Mouse (Mus musculus) midbrain, embryonic 14.5 days (tissue): ENCODE measurements around the gene Mtln. TPM values are rescaled to one million over a fixed set of nuclear protein-coding genes. Genes with fewer than 3 reads are reported as not detected.

Experiments
- ATAC-seq: fragments of 200-750 bp; cut with Nextera tagmentation; 2 replicates; pipeline ENCODE4 v1.8.0; 2017; ENCODE audit warnings: moderate number of reproducible peaks, moderate library complexity; ENCODE audit not compliant: low FRiP score, low TSS enrichment
- DNase-seq: peaks from one replicate; pipeline ENCODE4 v3.0.0-alpha.2; 2015
- H3K27ac ChIP-seq: fragments of 300-500 bp; sonication (generic); replicated peaks from 2 replicates; pipeline ENCODE4 v1.5.1; 2014; ENCODE audit warnings: mild to moderate bottlenecking, low read depth, low read length, moderate library complexity
- H3K27me3 ChIP-seq: fragments of 300-500 bp; sonication (generic); 2 replicates; pipeline ENCODE4 v1.6.1; 2014; ENCODE audit warnings: low read length, control low read depth, mixed read lengths; ENCODE audit not compliant: control insufficient read depth, insufficient read depth
- H3K36me3 ChIP-seq: fragments of 300-500 bp; sonication (generic); 2 replicates; pipeline ENCODE4 v1.6.1; 2014; ENCODE audit warnings: low read length, control low read depth; ENCODE audit not compliant: control insufficient read depth, insufficient read depth
- H3K4me1 ChIP-seq: fragments of 300-500 bp; sonication (generic); 2 replicates; pipeline ENCODE4 v1.6.1; 2014; ENCODE audit warnings: mild to moderate bottlenecking, antibody characterized with exemption, low read length, control low read depth; ENCODE audit not compliant: control insufficient read depth, insufficient read depth
- H3K4me2 ChIP-seq: fragments of 300-500 bp; sonication (generic); 2 replicates; pipeline ENCODE4 v1.6.1; 2014; ENCODE audit warnings: mild to moderate bottlenecking, low read length, moderate library complexity
- H3K4me3 ChIP-seq: fragments of 300-500 bp; sonication (generic); replicated peaks from 2 replicates; pipeline ENCODE4 v1.5.1; 2014; ENCODE audit warnings: low read depth, low read length
- H3K9ac ChIP-seq: fragments of 300-500 bp; sonication (generic); replicated peaks from 2 replicates; pipeline ENCODE4 v1.6.1; 2014; ENCODE audit warnings: mild to moderate bottlenecking, low read length, moderate library complexity
- H3K9me3 ChIP-seq: fragments of 300-500 bp; sonication (generic); 2 replicates; pipeline ENCODE4 v1.6.1; 2016; ENCODE audit warnings: low read length, control low read depth, mixed read lengths; ENCODE audit not compliant: control insufficient read depth
- WGBS: fragments of 180-500 bp; shearing (Covaris S2); extraction: QIAGEN DNeasy Blood & Tissue Kit; methylation state at CpG from one replicate; pipeline ENCODE4 v1.1.7; 2014; 5-methylcytosine and 5-hydroxymethylcytosine counted together
- polyA plus RNA-seq: library from polyadenylated mRNA; unstranded; fragments of >200 nt; fragmentation: Nextera tagmentation; extraction: Ambion mirVana; gene quantifications from 2 replicates; pipeline ENCODE4 v1.2.1, GENCODE M21; 2014

Gene Mtln
- polyA plus RNA-seq, 1 experiment from 2014 or later: 38.2 TPM

DNA sequence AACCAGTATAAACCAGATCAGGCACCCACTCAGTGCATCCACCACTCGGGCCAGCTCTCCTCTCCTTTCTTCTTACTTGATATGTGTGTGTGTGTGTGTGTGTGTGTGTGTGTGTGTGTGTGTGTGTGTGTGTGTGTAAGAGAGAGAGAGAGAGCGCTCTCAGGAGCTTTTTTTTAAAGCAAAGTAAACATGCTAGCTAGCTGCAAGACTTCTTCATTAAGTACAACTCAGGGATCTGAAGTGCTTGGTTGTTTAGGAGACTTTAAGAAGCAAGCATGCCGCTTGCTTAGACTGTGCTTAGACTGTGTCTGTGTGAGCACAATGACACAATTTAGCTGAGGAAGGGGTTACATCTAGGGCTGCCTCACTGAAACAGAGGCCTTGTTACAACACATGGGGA, 49.7 kb downstream of the Mtln start:
- H3K4me1 ChIP-seq: no peaks in the 10 kb centered on the region
- no peak overlapping the region for H3K9ac ChIP-seq
- no peak overlapping the region for H3K27ac ChIP-seq
- DNase-seq: no peak
- no peaks in the 10 kb centered on the region for H3K9me3 ChIP-seq
- no peaks in the 10 kb centered on the region for H3K27me3 ChIP-seq
- no peak overlapping the region for H3K4me2 ChIP-seq
- H3K36me3 ChIP-seq: peaks cover 20% of the 10 kb centered on the region
- no peak overlapping the region for H3K4me3 ChIP-seq
- ATAC-seq: no peak
- 85% methylated on average over 3 of the region's 3 CpGs for WGBS

Other genes starting within 250 kb of the Mtln start
- 6.2 and 10.2 TPM in 2 replicates for gene Zfp661, start 205.4 kb downstream of the Mtln start, polyA plus RNA-seq
- 148 TPM in 2 replicates for gene Mrps5, start 205.3 kb downstream of the Mtln start, polyA plus RNA-seq
- 1.3 and 3.0 TPM in 2 replicates for gene Mal, start 135.8 kb downstream of the Mtln start, polyA plus RNA-seq
- 0.74 and 0.95 TPM in 2 replicates for gene Mall, start 62.6 kb downstream of the Mtln start, polyA plus RNA-seq
- 10.8 and 17.2 TPM in 2 replicates for gene Nphp1, start 3.6 kb downstream of the Mtln start, polyA plus RNA-seq
- 3.0 and 5.0 TPM in 2 replicates for gene Bub1, start 39.4 kb upstream of the Mtln start, polyA plus RNA-seq
- gene Acoxl, start 46.4 kb upstream of the Mtln start, polyA plus RNA-seq: 0.13 and 0.24 TPM in 2 replicates